Mouse (Mus musculus): ENCODE data around the gene Krtap3-1. TPM values are rescaled to one million over a fixed set of nuclear protein-coding genes. Genes with fewer than 3 reads are reported as not detected.

Krtap3-1 gene
- total RNA-seq (2023), result not detected

GRCm38 (mm10) chr11:99566530-99566929 lies at the start of gene Krtap3-1:
Krtap3-1 (minus strand) TSS chr11:99566630.

GRCm38 (mm10) chr11:99614796-99615363 lies 48.5 kb upstream of the Krtap3-1 start, which contains the start of gene Krtap2-4:
Krtap2-4 (minus strand) TSS chr11:99614846.

GRCm38 (mm10) chr11:99610089-99610488 lies 43.7 kb upstream of the Krtap3-1 start, which contains the start of gene Gm11937:
Gm11937 (minus strand) TSS chr11:99610189.

GRCm38 (mm10) chr11:99603208-99603607 lies 36.8 kb upstream of the Krtap3-1 start, which contains the start of gene Gm11938:
Gm11938 (minus strand) TSS chr11:99603308.

GRCm38 (mm10) chr11:99597742-99598141 lies 31.3 kb upstream of the Krtap3-1 start, which contains the start of gene Krtap9-3:
Krtap9-3 (minus strand) TSS chr11:99598105.

GRCm38 (mm10) chr11:99590981-99591380 lies 24.6 kb upstream of the Krtap3-1 start, which contains the start of gene Krtap1-3:
Krtap1-3 (minus strand) TSS chr11:99591339.

GRCm38 (mm10) chr11:99583245-99583704 lies 16.8 kb upstream of the Krtap3-1 start, which contains the start of gene Krtap1-4:
Krtap1-4 (minus strand) TSS chr11:99583654.

GRCm38 (mm10) chr11:99580636-99581035 lies 14.2 kb upstream of the Krtap3-1 start, which contains the start of gene Krtap1-5:
Krtap1-5 (minus strand) TSS chr11:99581016.

GRCm38 (mm10) chr11:99559366-99559765 lies 7.1 kb downstream of the Krtap3-1 start, which contains the start of gene Gm11939:
Gm11939 (minus strand) TSS chr11:99559466.

GRCm38 (mm10) chr11:99556753-99557152 lies 9.7 kb downstream of the Krtap3-1 start, which contains the start of gene Krtap3-2:
Krtap3-2 (minus strand) TSS chr11:99556853.

GRCm38 (mm10) chr11:99550765-99551164 lies 15.7 kb downstream of the Krtap3-1 start, which contains the start of gene Krtap3-3:
Krtap3-3 (minus strand) TSS chr11:99550865.

GRCm38 (mm10) chr11:99521288-99521860 lies 45.1 kb downstream of the Krtap3-1 start, which contains the start of gene Krt39:
Krt39 (minus strand) TSS chr11:99521338.

Other genes starting within 250 kb of the Krtap3-1 start
- not detected for gene Krt25, start 243.7 kb downstream of the Krtap3-1 start, total RNA-seq (2023)
- not detected for gene Krt26, start 228.7 kb downstream of the Krtap3-1 start, total RNA-seq (2023)
- not detected for gene Krt27, start 215.5 kb downstream of the Krtap3-1 start, total RNA-seq (2023)
- gene Krt28, start 191.7 kb downstream of the Krtap3-1 start, total RNA-seq (2023), result not detected
- 1 to 10 TPM in 1 of 2 experiments, not detected in 1; 2.0 TPM for gene Krt10, start 177.3 kb downstream of the Krtap3-1 start, total RNA-seq (2023)
- gene Krt12, start 144.4 kb downstream of the Krtap3-1 start, total RNA-seq (2023), result not detected
- gene Krt20, start 128.5 kb downstream of the Krtap3-1 start, total RNA-seq (2023), result not detected
- not detected for gene Krt23, start 73.5 kb downstream of the Krtap3-1 start, total RNA-seq (2023)
- gene Krt39, start 45.3 kb downstream of the Krtap3-1 start, total RNA-seq (2023), result not detected
- gene Krt40, start 23.5 kb downstream of the Krtap3-1 start, total RNA-seq (2023), result not detected
- not detected for gene Krtap3-3, start 15.8 kb downstream of the Krtap3-1 start, total RNA-seq (2023)
- gene Krtap3-2, start 9.8 kb downstream of the Krtap3-1 start, total RNA-seq (2023), result not detected
- gene Gm11939, start 7.2 kb downstream of the Krtap3-1 start, total RNA-seq (2023), result not detected
- gene Krtap1-5, start 14.4 kb upstream of the Krtap3-1 start, total RNA-seq (2023), result not detected
- gene Krtap1-4, start 17.0 kb upstream of the Krtap3-1 start, total RNA-seq (2023), result not detected
- gene Krtap1-3, start 24.7 kb upstream of the Krtap3-1 start, total RNA-seq (2023), result not detected
- not detected for gene Krtap9-3, start 31.5 kb upstream of the Krtap3-1 start, total RNA-seq (2023)
- not detected for gene Gm11938, start 36.7 kb upstream of the Krtap3-1 start, total RNA-seq (2023)
- gene Gm11937, start 43.6 kb upstream of the Krtap3-1 start, total RNA-seq (2023), result not detected
- gene Krtap2-4, start 48.2 kb upstream of the Krtap3-1 start, total RNA-seq (2023), result not detected
- gene Gm11562, start 53.8 kb upstream of the Krtap3-1 start, total RNA-seq (2023), result not detected
- not detected for gene Krtap4-1, start 61.6 kb upstream of the Krtap3-1 start, total RNA-seq (2023)
- not detected for gene Krtap4-2, start 68.5 kb upstream of the Krtap3-1 start, total RNA-seq (2023)
- not detected for gene Krtap4-7, start 77.5 kb upstream of the Krtap3-1 start, total RNA-seq (2023)
- not detected for gene Gm11555, start 83.6 kb upstream of the Krtap3-1 start, total RNA-seq (2023)
- gene Gm11563, start 92.3 kb upstream of the Krtap3-1 start, total RNA-seq (2023), result not detected
- not detected for gene Krtap4-6, start 99.3 kb upstream of the Krtap3-1 start, total RNA-seq (2023)
- gene Gm14190, start 124.1 kb upstream of the Krtap3-1 start, total RNA-seq (2023), result not detected
- not detected for gene Gm14180, start 167.7 kb upstream of the Krtap3-1 start, total RNA-seq (2023)
- gene Gm11595, start 206.3 kb upstream of the Krtap3-1 start, total RNA-seq (2023), result not detected
- gene Krtap4-8, start 214.1 kb upstream of the Krtap3-1 start, total RNA-seq (2023), result not detected
- not detected for gene Krtap4-9, start 218.6 kb upstream of the Krtap3-1 start, total RNA-seq (2023)
- gene Gm11596, start 226.8 kb upstream of the Krtap3-1 start, total RNA-seq (2023), result not detected
- not detected for gene Gm11569, start 232.3 kb upstream of the Krtap3-1 start, total RNA-seq (2023)
- not detected for gene Gm11554, start 237.8 kb upstream of the Krtap3-1 start, total RNA-seq (2023)
- not detected for gene Krtap4-13, start 243.3 kb upstream of the Krtap3-1 start, total RNA-seq (2023)
- not detected for gene Gm11564, start 249.0 kb upstream of the Krtap3-1 start, total RNA-seq (2023)